Mouse (Mus musculus): ENCODE results near the gene Mok. TPM values are rescaled to one million over a fixed set of nuclear protein-coding genes. Genes with fewer than 3 reads are reported as not detected.

Mok gene
- polyA plus RNA-seq, 1 experiment from 2014 or later: 5.7 TPM

GRCm38 (mm10) chr12:110775628-110776426 lies 64.9 kb downstream of the Mok start:
- H3K27ac ChIP-seq: no peak overlapping the region
- no peak overlapping the region for H3K9ac ChIP-seq
- no peak for ATAC-seq (ENCODE audit: low FRiP score, low read depth)
- no peak overlapping the region for H3K4me2 ChIP-seq (replicated peaks)
- no peaks in the 10 kb centered on the region for H3K9me3 ChIP-seq
- WGBS: 57% methylated on average over 5 of the region's 5 CpGs
- no peaks in the 10 kb centered on the region for H3K27me3 ChIP-seq
- peaks cover 26% of the 10 kb centered on the region for H3K36me3 ChIP-seq
- no peak overlapping the region for H3K4me3 ChIP-seq
- H3K4me1 ChIP-seq: peaks cover 6% of the 10 kb centered on the region; the same call in 1 of the 2 replicates

GRCm38 (mm10) chr12:110771961-110772360 lies 68.8 kb downstream of the Mok start:
- Histone ChIP-seq H3K4me1 (peaks cover 20% of the 10 kb centered on the region), H3K27me3 (no peaks in the 10 kb centered on the region), H3K9me3 (no peaks in the 10 kb centered on the region), H3K36me3 (peaks cover 4% of the 10 kb centered on the region; the same call in 1 of the 2 replicates), H3K27ac (no peak overlapping the region), H3K4me3 (no peak overlapping the region), H3K4me2 (replicated peaks) (no peak overlapping the region), H3K9ac (no peak overlapping the region)
- WGBS: 90% methylated on average over 6 of the region's 6 CpGs
- ATAC-seq (ENCODE audit: low FRiP score, low read depth): no peak

GRCm38 (mm10) chr12:110770479-110771247 lies 70.1 kb downstream of the Mok start:
- Histone ChIP-seq H3K27ac (no peak overlapping the region), H3K4me1 (peaks cover 15% of the 10 kb centered on the region), H3K36me3 (peaks cover 4% of the 10 kb centered on the region; the same call in 1 of the 2 replicates), H3K4me3 (no peak overlapping the region), H3K27me3 (no peaks in the 10 kb centered on the region), H3K9me3 (no peaks in the 10 kb centered on the region), H3K4me2 (replicated peaks) (no peak overlapping the region), H3K9ac (no peak overlapping the region)
- 91% methylated on average over 10 of the region's 10 CpGs for WGBS
- no peak for ATAC-seq (ENCODE audit: low FRiP score, low read depth)

GRCm38 (mm10) chr12:110769660-110770297 lies 71.0 kb downstream of the Mok start:
- ATAC-seq (ENCODE audit: low FRiP score, low read depth): no peak
- peaks cover 4% of the 10 kb centered on the region; the same call in 1 of the 2 replicates for H3K36me3 ChIP-seq
- no peaks in the 10 kb centered on the region for H3K27me3 ChIP-seq
- H3K4me2 ChIP-seq (replicated peaks): no peak overlapping the region
- peaks cover 15% of the 10 kb centered on the region for H3K4me1 ChIP-seq
- H3K9ac ChIP-seq: no peak overlapping the region
- WGBS: 45% methylated on average over 6 of the region's 6 CpGs
- H3K27ac ChIP-seq: no peak overlapping the region
- no peak overlapping the region for H3K4me3 ChIP-seq
- no peaks in the 10 kb centered on the region for H3K9me3 ChIP-seq

- Histone ChIP-seq H3K4me2 (replicated peaks) (no peak overlapping the region), H3K4me3 (no peak overlapping the region), H3K27me3 (no peaks in the 10 kb centered on the region), H3K27ac (no peak overlapping the region), H3K9ac (no peak overlapping the region), H3K9me3 (no peaks in the 10 kb centered on the region), H3K4me1 (peaks cover 15% of the 10 kb centered on the region), H3K36me3 (peaks cover 4% of the 10 kb centered on the region; the same call in 1 of the 2 replicates)
- ATAC-seq (ENCODE audit: low FRiP score, low read depth): no peak
Observed at GRCm38 (mm10) chr12:110768562-110768961, 72.2 kb downstream of the Mok start.

- Histone ChIP-seq H3K9ac (no peak overlapping the region), H3K4me1 (peaks cover 10% of the 10 kb centered on the region; the same call in 1 of the 2 replicates), H3K27ac (no peak overlapping the region), H3K27me3 (no peaks in the 10 kb centered on the region), H3K9me3 (no peaks in the 10 kb centered on the region), H3K4me2 (replicated peaks) (no peak overlapping the region), H3K36me3 (peaks cover 5% of the 10 kb centered on the region; the same call in 1 of the 2 replicates), H3K4me3 (no peak overlapping the region)
- WGBS: 92% methylated on average over 5 of the region's 5 CpGs
- no peak for ATAC-seq (ENCODE audit: low FRiP score, low read depth)
Observed at GRCm38 (mm10) chr12:110764531-110764930, 76.2 kb downstream of the Mok start.

- no peaks in the 10 kb centered on the region for H3K9me3 ChIP-seq
- H3K4me3 ChIP-seq: no peak overlapping the region
- H3K27me3 ChIP-seq: no peaks in the 10 kb centered on the region
- no peak overlapping the region for H3K9ac ChIP-seq
- no peaks in the 10 kb centered on the region for H3K4me1 ChIP-seq
- no peak overlapping the region for H3K4me2 ChIP-seq (replicated peaks)
- whole genome bisulfite sequencing: 74% methylated on average over 2 of the region's 2 CpGs
- H3K27ac ChIP-seq: no peak overlapping the region
- peaks cover 5% of the 10 kb centered on the region; the same call in 1 of the 2 replicates for H3K36me3 ChIP-seq
- no peak for ATAC-seq (ENCODE audit: low FRiP score, low read depth)
Observed at GRCm38 (mm10) chr12:110762321-110762720, 78.4 kb downstream of the Mok start.

GRCm38 (mm10) chr12:110758932-110759331 lies 81.8 kb downstream of the Mok start:
- 96% methylated on average over 8 of the region's 8 CpGs for WGBS

More at GRCm38 (mm10) chr12:110758932-110759331, 81.8 kb downstream of the Mok start:
- Histone ChIP-seq H3K9ac (no peak overlapping the region), H3K4me1 (no peaks in the 10 kb centered on the region), H3K4me3 (no peak overlapping the region), H3K4me2 (replicated peaks) (no peak overlapping the region), H3K27ac (no peak overlapping the region), H3K36me3 (peaks cover 21% of the 10 kb centered on the region), H3K9me3 (0 out of 2 replicates have a peak, but pooled peaks cover 8% of the 10 kb centered on the region), H3K27me3 (no peaks in the 10 kb centered on the region)
- ATAC-seq (ENCODE audit: low FRiP score, low read depth): no peak

Other genes with a start within 250 kb of the Mok start
- 50.0 and 53.5 TPM in 2 replicates for gene Dync1h1, start 239.5 kb downstream of the Mok start, polyA plus RNA-seq (2015; fragmentation: Nextera tagmentation; extraction: Ambion mirVana)
- not detected in 2 replicates for gene 1700001K19Rik, start 158.3 kb downstream of the Mok start, polyA plus RNA-seq (2015; fragmentation: Nextera tagmentation; extraction: Ambion mirVana)
- gene Hsp90aa1, start 138.2 kb downstream of the Mok start, polyA plus RNA-seq (2015; fragmentation: Nextera tagmentation; extraction: Ambion mirVana): 799 and 836 TPM in 2 replicates
- gene Wdr20, start 103.0 kb downstream of the Mok start, polyA plus RNA-seq (2015; fragmentation: Nextera tagmentation; extraction: Ambion mirVana): 25.9 and 26.7 TPM in 2 replicates
- gene Zfp839, start 9.3 kb upstream of the Mok start, polyA plus RNA-seq (2015; fragmentation: Nextera tagmentation; extraction: Ambion mirVana): 7.0 and 7.8 TPM in 2 replicates
- gene Cinp, start 48.2 kb upstream of the Mok start, polyA plus RNA-seq (2015; fragmentation: Nextera tagmentation; extraction: Ambion mirVana): 69.0 and 73.4 TPM in 2 replicates
- gene Tecpr2, start 48.3 kb upstream of the Mok start, polyA plus RNA-seq (2015; fragmentation: Nextera tagmentation; extraction: Ambion mirVana): 4.4 and 4.9 TPM in 2 replicates
- 14.1 and 16.3 TPM in 2 replicates for gene Ankrd9, start 138.1 kb upstream of the Mok start, polyA plus RNA-seq (2015; fragmentation: Nextera tagmentation; extraction: Ambion mirVana)
- gene Rcor1, start 198.4 kb upstream of the Mok start, polyA plus RNA-seq (2015; fragmentation: Nextera tagmentation; extraction: Ambion mirVana): 11.1 and 11.6 TPM in 2 replicates